Mouse (Mus musculus): ENCODE measurements at regions not wholly inside any gene's neighbourhood (a gene's known extent, or its start where the extent isn't known, plus 50 kb on each side); places are given as distances from the start of the nearest gene placed in this dataset.
A peak's percentile ranks its signal among the peaks of the same experiment; 100 is the strongest.

DNA sequence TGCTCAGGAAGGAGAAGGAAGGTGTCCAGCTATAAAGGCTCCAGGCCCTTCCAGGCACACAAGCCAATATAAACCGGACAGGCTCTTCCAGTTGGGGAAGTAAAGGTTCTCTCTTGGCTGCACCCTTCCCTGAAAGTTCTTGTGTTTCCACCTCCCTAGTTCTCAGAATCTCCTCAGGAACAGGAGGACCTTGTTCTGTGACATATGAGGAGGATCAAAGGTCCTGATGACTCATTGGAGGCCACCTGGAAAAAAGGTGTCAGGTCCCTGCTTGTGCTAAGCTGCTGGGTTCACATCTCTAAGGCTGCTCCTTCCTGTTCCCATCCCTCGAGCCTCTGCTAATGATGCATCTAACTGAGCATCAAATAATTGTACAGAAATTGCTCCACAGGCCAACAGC, 118.0 kb downstream of the Cpeb2 start:
- H3K27me3 ChIP-seq (ENCODE audit: control insufficient read depth in 1 of 2, insufficient read depth in 2 of 2, low read length in 2 of 2): no peaks in the 10 kb centered on the region
- no peak for TF ChIP-seq SMC3 (IDR thresholded peaks at IDR 0.05; ENCODE audit: low read depth, low read length)
- TF ChIP-seq MYB (IDR thresholded peaks at IDR 0.05; ENCODE audit: low read depth, low read length): no peak
- TF ChIP-seq NRF1 (IDR thresholded peaks at IDR 0.05; ENCODE audit: insufficient read depth, low read depth, low read length, poor library complexity, severe bottlenecking): no peak
- TF ChIP-seq ZMIZ1 (IDR thresholded peaks at IDR 0.05; ENCODE audit: low read depth, low read length): no peak
- no peak for TF ChIP-seq BHLHE40 (IDR thresholded peaks at IDR 0.05; ENCODE audit: borderline replicate concordance, low read depth, low read length)
- TF ChIP-seq MEF2A (IDR thresholded peaks at IDR 0.05; ENCODE audit: extremely low read depth, insufficient replicate concordance, low read depth, low read length, poor library complexity, severe bottlenecking): no peak
- no peak for TF ChIP-seq RAD21 (IDR thresholded peaks at IDR 0.05; ENCODE audit: low read depth, low read length)
- no peak for TF ChIP-seq CHD1 (IDR thresholded peaks at IDR 0.05; ENCODE audit: low read depth, low read length)
- no peak for TF ChIP-seq CHD2 (IDR thresholded peaks at IDR 0.05; ENCODE audit: low read length)
- TF ChIP-seq USF2 (IDR thresholded peaks at IDR 0.05; ENCODE audit: borderline replicate concordance in 1 of 2, insufficient read depth in 1 of 2, low read depth in 1 of 2, low read length in 2 of 2): no peak
- TF ChIP-seq ZC3H11A (IDR thresholded peaks at IDR 0.05; ENCODE audit: low read depth, low read length): no peak
- TF ChIP-seq GABPA (IDR thresholded peaks at IDR 0.05; ENCODE audit: low read depth, low read length): no peak
- no peak for DNase-seq (ENCODE audit: low read depth, low spot score)
- H3K4me3 ChIP-seq (ENCODE audit: control insufficient read depth in 1 of 2, insufficient read depth in 1 of 2, low read depth in 2 of 2, low read length in 2 of 2): no peak overlapping the region
- H3K9me3 ChIP-seq (replicated peaks; ENCODE audit: insufficient read depth, low read length): no peaks in the 10 kb centered on the region
- H3K4me1 ChIP-seq (ENCODE audit: control insufficient read depth in 1 of 2, insufficient read depth in 2 of 2, low read length in 2 of 2): peaks cover 18 to 19% of the 10 kb centered on the region in 2 experiments
- no peak overlapping the region for H3K27ac ChIP-seq (ENCODE audit: control insufficient read depth, low read depth, low read length)
- peaks cover 0 to 12% of the 10 kb centered on the region in 2 experiments; a peak in 2 of 4 replicates for H3K36me3 ChIP-seq (ENCODE audit: control insufficient read depth in 1 of 2, insufficient read depth in 2 of 2, low read length in 2 of 2)
- H3K9ac ChIP-seq (ENCODE audit: control insufficient read depth, low read depth, low read length, poor library complexity, severe bottlenecking): no peak overlapping the region
- no peaks in the 10 kb centered on the region for H3K79me2 ChIP-seq (ENCODE audit: control insufficient read depth, insufficient read depth, low read length, poor library complexity)

DNA sequence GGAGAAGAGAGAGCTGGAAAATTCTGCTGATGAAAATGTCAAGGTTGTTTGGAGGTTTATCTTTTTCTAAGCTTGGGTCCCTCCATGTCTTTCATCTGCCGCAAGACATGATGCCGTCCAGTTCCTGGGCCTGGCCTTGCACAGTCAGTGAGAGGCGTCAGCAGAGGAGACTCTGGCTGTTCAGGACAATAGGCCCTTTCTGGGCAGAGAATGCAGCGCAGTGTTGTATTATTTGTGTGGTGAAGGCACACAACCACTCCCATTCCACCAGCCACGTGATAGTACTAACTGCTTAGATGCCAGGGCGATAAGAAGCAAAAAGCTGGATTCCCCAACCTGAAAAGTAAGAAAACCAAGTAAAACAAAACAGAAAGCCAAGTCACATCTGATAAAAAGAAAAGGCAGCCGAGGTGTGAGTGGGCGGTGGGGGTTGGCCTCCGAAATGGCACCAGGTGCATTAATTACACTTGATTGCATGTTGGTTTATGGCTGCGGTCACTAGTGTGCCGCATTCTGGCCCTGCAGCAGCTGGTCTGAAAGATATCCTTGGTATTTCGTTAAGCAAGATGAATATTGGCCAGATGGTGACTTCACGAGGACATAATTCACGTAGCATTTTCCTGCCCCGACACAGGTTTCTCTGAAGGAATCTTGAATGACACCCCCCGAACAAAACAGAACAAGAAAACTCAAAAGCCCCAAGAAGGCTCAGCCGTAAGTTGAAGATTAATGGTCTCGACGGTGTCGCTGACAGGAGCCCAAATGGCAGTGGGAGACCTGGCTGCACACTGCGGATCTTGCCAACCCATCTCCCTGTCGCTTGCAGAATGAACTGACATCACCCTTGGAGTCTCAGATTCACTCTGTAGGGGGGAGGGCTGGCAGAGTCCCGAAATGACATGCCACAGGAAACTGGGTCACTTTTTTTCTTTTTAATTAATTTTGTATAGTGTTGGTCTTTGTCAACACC, 120.3 kb downstream of the Cpeb2 start:
- H3K27ac ChIP-seq (ENCODE audit: control insufficient read depth, low read depth, low read length): peak overlapping the region; percentile 31
- peaks cover 33 to 36% of the 10 kb centered on the region in 2 experiments for H3K4me1 ChIP-seq (ENCODE audit: control insufficient read depth in 1 of 2, insufficient read depth in 2 of 2, low read length in 2 of 2)
- peak overlapping the region; percentile 27 for H3K9ac ChIP-seq (ENCODE audit: control insufficient read depth, low read depth, low read length, poor library complexity, severe bottlenecking)
- H3K9me3 ChIP-seq (replicated peaks; ENCODE audit: insufficient read depth, low read length): no peaks in the 10 kb centered on the region
- H3K27me3 ChIP-seq (ENCODE audit: control insufficient read depth in 1 of 2, insufficient read depth in 2 of 2, low read length in 2 of 2): no peaks in the 10 kb centered on the region
- peaks cover 0 to 33% of the 10 kb centered on the region in 2 experiments; a peak in 2 of 4 replicates for H3K36me3 ChIP-seq (ENCODE audit: control insufficient read depth in 1 of 2, insufficient read depth in 2 of 2, low read length in 2 of 2)
- no peaks in the 10 kb centered on the region for H3K79me2 ChIP-seq (ENCODE audit: control insufficient read depth, insufficient read depth, low read length, poor library complexity)
- DNase-seq (ENCODE audit: low read depth, low spot score): peak; percentile 72
- H3K4me3 ChIP-seq (ENCODE audit: control insufficient read depth in 1 of 2, insufficient read depth in 1 of 2, low read depth in 2 of 2, low read length in 2 of 2): peak overlapping the region; percentile 54 to 72
- TF ChIP-seq ELF1 (IDR thresholded peaks at IDR 0.05; ENCODE audit: low read depth, low read length) (0 out of 2 replicates have a peak, but pooled peaks have one; percentile 3), NELFE (IDR thresholded peaks at IDR 0.05; ENCODE audit: low read depth, low read length) (no peak; the same call in 1 of the 2 replicates), ZC3H11A (IDR thresholded peaks at IDR 0.05; ENCODE audit: low read depth, low read length) (0 out of 2 replicates have a peak, but pooled peaks have one; percentile 0), USF2 (IDR thresholded peaks at IDR 0.05; ENCODE audit: borderline replicate concordance in 1 of 2, insufficient read depth in 1 of 2, low read depth in 1 of 2, low read length in 2 of 2) (peak in 1 of 2 experiments; percentile 58; a peak in 1 of 4 replicates), USF1 (IDR thresholded peaks at IDR 0.05; ENCODE audit: low read depth, low read length) (peak; percentile 90), GABPA (IDR thresholded peaks at IDR 0.05; ENCODE audit: low read depth, low read length) (no peak), HCFC1 (IDR thresholded peaks at IDR 0.05; ENCODE audit: low read depth, low read length) (no peak), SIN3A (IDR thresholded peaks at IDR 0.05; ENCODE audit: low read length) (peak; percentile 79), MXI1 (IDR thresholded peaks at IDR 0.05; ENCODE audit: low read depth, low read length) (peak; percentile 74), SMC3 (IDR thresholded peaks at IDR 0.05; ENCODE audit: low read depth, low read length) (no peak), TAL1 (IDR thresholded peaks at IDR 0.05; ENCODE audit: low read length) (peak; percentile 73), EP300 (IDR thresholded peaks at IDR 0.05; ENCODE audit: low read depth in 1 of 2, low read length in 2 of 2) (peak; percentile 38 to 73), MEF2A (IDR thresholded peaks at IDR 0.05; ENCODE audit: extremely low read depth, insufficient replicate concordance, low read depth, low read length, poor library complexity, severe bottlenecking) (peak; percentile 57; the same call in 1 of the 2 replicates), RCOR1 (IDR thresholded peaks at IDR 0.05; ENCODE audit: low read depth, low read length) (0 out of 2 replicates have a peak, but pooled peaks have one; percentile 8), CHD1 (IDR thresholded peaks at IDR 0.05; ENCODE audit: low read depth, low read length) (no peak), ETS1 (IDR thresholded peaks at IDR 0.05; ENCODE audit: low read depth, low read length) (peak; percentile 89), KAT2A (conservative IDR thresholded peaks at IDR 0.05; ENCODE audit: low read depth, low read length) (peak; percentile 27; the same call in 1 of the 2 replicates), POLR2AphosphoS2 (IDR thresholded peaks at IDR 0.05; ENCODE audit: low read length) (peak; percentile 56; the same call in 1 of the 2 replicates), POLR2A (IDR thresholded peaks at IDR 0.05; ENCODE audit: control insufficient read depth in 1 of 2, insufficient read depth in 1 of 2, low read depth in 1 of 2, low read length in 2 of 2, poor library complexity in 1 of 2) (no peak; a peak in 1 of 4 replicates), CTCF (IDR thresholded peaks at IDR 0.05 in 2 of 3, conservative IDR thresholded peaks at IDR 0.05 in 1 of 3; ENCODE audit: control insufficient read depth in 1 of 3, insufficient read depth in 1 of 3, low read depth in 2 of 3, low read length in 3 of 3, poor library complexity in 1 of 3, severe bottlenecking in 1 of 3) (no peak), TCF12 (IDR thresholded peaks at IDR 0.05; ENCODE audit: low read depth, low read length) (peak; percentile 89)

Data from MEL (cell line).